Mouse (Mus musculus): ENCODE data around the gene Fth1. TPM values are rescaled to one million over a fixed set of nuclear protein-coding genes. Genes with fewer than 3 reads are reported as not detected.

Fth1 gene
- total and polyA plus RNA-seq, 3 experiments = 303 to 2,849 (median 317) TPM

- peak overlapping the region; percentile 40; the same call in 1 of the 2 replicates for H3K27ac ChIP-seq (ENCODE audit: insufficient read depth, low read depth)
- peak overlapping the region in 1 of 3 experiments; percentile 38 for H3K4me3 ChIP-seq (replicated peaks in 1 of 3; ENCODE audit: low read depth in 2 of 3, low read length in 2 of 3, poor library complexity in 1 of 3)
- H3K79me2 ChIP-seq (replicated peaks; ENCODE audit: control insufficient read depth, extremely low read depth, insufficient read depth, poor library complexity, severe bottlenecking) = no peaks in the 10 kb centered on the region
- DNase-seq (ENCODE audit: extremely low read depth) = no peak
- in situ Hi-C loops (cut with MboI; ENCODE audit: low pct_ligation_motif_present, low pct_unique_long_range_greater_than_20kb, low sequenced_read_pairs) = no loop called here
- dilution Hi-C loops (cut with MboI; ENCODE audit: extremely low pct_ligation_motif_present, extremely low pct_unique_long_range_greater_than_20kb, low sequenced_read_pairs) = no loop called here
- H3K9ac ChIP-seq (ENCODE audit: insufficient read depth, low read depth) = peak overlapping the region; percentile 40
- peaks cover 8 to 54% of the 10 kb centered on the region in 2 experiments; a peak in 3 of 4 replicates for H3K4me1 ChIP-seq (ENCODE audit: control insufficient read depth in 1 of 2, insufficient read depth in 2 of 2)
- H3K4me2 ChIP-seq (ENCODE audit: insufficient read depth, low read depth, poor library complexity, severe bottlenecking) = peak overlapping the region; percentile 23; the same call in 1 of the 2 replicates
- no peaks in the 10 kb centered on the region for H3K36me3 ChIP-seq (replicated peaks in 1 of 2; ENCODE audit: control insufficient read depth in 1 of 2, insufficient read depth in 1 of 2, low read length in 1 of 2)
- TF ChIP-seq ZC3H11A (IDR thresholded peaks at IDR 0.05; ENCODE audit: low read depth, low read length) = no peak
- TF ChIP-seq CTCF (conservative IDR thresholded peaks at IDR 0.05 in 1 of 2, IDR thresholded peaks at IDR 0.05 in 1 of 2; ENCODE audit: low read depth in 2 of 2, low read length in 2 of 2) = 0 out of 4 replicates have a peak, but pooled peaks of 1 of the 2 experiments have one; percentile 3
- 0 out of 2 replicates have a peak, but pooled peaks have one; percentile 18 for TF ChIP-seq POLR2A (IDR thresholded peaks at IDR 0.05; ENCODE audit: low read depth, low read length)
- no peak for TF ChIP-seq MAX (IDR thresholded peaks at IDR 0.05; ENCODE audit: low read length)
- TF ChIP-seq E2F4 (IDR thresholded peaks at IDR 0.05; ENCODE audit: insufficient replicate concordance, low read depth, low read length) = no peak
- no peak for TF ChIP-seq SMC3 (IDR thresholded peaks at IDR 0.05; ENCODE audit: low read depth, low read length)
- H3K27me3 ChIP-seq (replicated peaks) = no peaks in the 10 kb centered on the region
- H3K9me3 ChIP-seq (replicated peaks; ENCODE audit: low read length) = peaks cover 17% of the 10 kb centered on the region
Measured at GRCm38 (mm10) chr19:9954055-9954810, 26.2 kb upstream of the Fth1 start.

GRCm38 (mm10) chr19:9954811-9955202 lies 25.6 kb upstream of the Fth1 start:
- Histone ChIP-seq H3K9ac (ENCODE audit: insufficient read depth, low read depth) (peak overlapping the region; percentile 40; the same call in 1 of the 2 replicates), H3K9me3 (replicated peaks; ENCODE audit: low read length) (peaks cover 15% of the 10 kb centered on the region), H3K4me2 (ENCODE audit: insufficient read depth, low read depth, poor library complexity, severe bottlenecking) (peak overlapping the region; percentile 23; the same call in 1 of the 2 replicates), H3K27me3 (replicated peaks) (no peaks in the 10 kb centered on the region), H3K4me3 (replicated peaks in 1 of 3; ENCODE audit: low read depth in 2 of 3, low read length in 2 of 3, poor library complexity in 1 of 3) (peak overlapping the region in 1 of 3 experiments; percentile 38), H3K79me2 (replicated peaks; ENCODE audit: control insufficient read depth, extremely low read depth, insufficient read depth, poor library complexity, severe bottlenecking) (no peaks in the 10 kb centered on the region), H3K36me3 (replicated peaks in 1 of 2; ENCODE audit: control insufficient read depth in 1 of 2, insufficient read depth in 1 of 2, low read length in 1 of 2) (no peaks in the 10 kb centered on the region), H3K4me1 (ENCODE audit: control insufficient read depth in 1 of 2, insufficient read depth in 2 of 2) (peaks cover 8 to 54% of the 10 kb centered on the region in 2 experiments; a peak in 3 of 4 replicates), H3K27ac (ENCODE audit: insufficient read depth, low read depth) (peak overlapping the region; percentile 40; the same call in 1 of the 2 replicates)
- TF ChIP-seq SMC3 (IDR thresholded peaks at IDR 0.05; ENCODE audit: low read depth, low read length) = peak; percentile 41
- TF ChIP-seq GABPA (IDR thresholded peaks at IDR 0.05; ENCODE audit: insufficient replicate concordance, low read depth, low read length) = no peak
- peak; percentile 24; the same call in 1 of the 2 replicates for TF ChIP-seq IRF4 (IDR thresholded peaks at IDR 0.05; ENCODE audit: low read depth, low read length)
- TF ChIP-seq ZKSCAN1 (IDR thresholded peaks at IDR 0.05; ENCODE audit: borderline replicate concordance, low read depth, low read length) = no peak
- no peak for TF ChIP-seq MAFK (IDR thresholded peaks at IDR 0.05; ENCODE audit: insufficient replicate concordance, low read length)
- 0 out of 2 replicates have a peak, but pooled peaks have one; percentile 38 for TF ChIP-seq MEF2A (IDR thresholded peaks at IDR 0.05; ENCODE audit: borderline replicate concordance, low read depth, low read length)
- TF ChIP-seq CTCF (conservative IDR thresholded peaks at IDR 0.05 in 1 of 2, IDR thresholded peaks at IDR 0.05 in 1 of 2; ENCODE audit: low read depth in 2 of 2, low read length in 2 of 2) = peak in 1 of 2 experiments; percentile 24; a peak in 2 of 4 replicates
- TF ChIP-seq RAD21 (IDR thresholded peaks at IDR 0.05; ENCODE audit: low read depth, low read length) = peak; percentile 23
- TF ChIP-seq E2F4 (IDR thresholded peaks at IDR 0.05; ENCODE audit: insufficient replicate concordance, low read depth, low read length) = no peak
- peak; percentile 46; the same call in 1 of the 2 replicates for TF ChIP-seq NELFE (IDR thresholded peaks at IDR 0.05; ENCODE audit: low read depth, low read length)
- 0 out of 2 replicates have a peak, but pooled peaks have one; percentile 16 for TF ChIP-seq ELF1 (IDR thresholded peaks at IDR 0.05; ENCODE audit: low read depth, low read length)
- in situ Hi-C loops (cut with MboI; ENCODE audit: low pct_ligation_motif_present, low pct_unique_long_range_greater_than_20kb, low sequenced_read_pairs) = no loop called here
- peak; percentile 59 for DNase-seq (ENCODE audit: extremely low read depth)
- dilution Hi-C loops (cut with MboI; ENCODE audit: extremely low pct_ligation_motif_present, extremely low pct_unique_long_range_greater_than_20kb, low sequenced_read_pairs) = no loop called here

Data from CH12.LX (cell line).